Mouse (Mus musculus) kidney, adult 8-10 months (tissue): ENCODE measurements around the gene Cpeb3.

Experiments
- DNase-seq, 2 experiments: peaks; one replicate each; pipeline ENCODE4 v3.0.0; 2022

Gene Cpeb3

GRCm38 (mm10) chr19:37025839-37026319 is 182.5 kb downstream of the Cpeb3 start:
- no peak for DNase-seq

GRCm38 (mm10) chr19:37022146-37022545 is 186.3 kb downstream of the Cpeb3 start:
- no peak for DNase-seq

- DNase-seq: no peak
Measured at GRCm38 (mm10) chr19:37020951-37021350, 187.4 kb downstream of the Cpeb3 start.

- DNase-seq: no peak
Measured at GRCm38 (mm10) chr19:37020531-37020930, 187.9 kb downstream of the Cpeb3 start.

DNA sequence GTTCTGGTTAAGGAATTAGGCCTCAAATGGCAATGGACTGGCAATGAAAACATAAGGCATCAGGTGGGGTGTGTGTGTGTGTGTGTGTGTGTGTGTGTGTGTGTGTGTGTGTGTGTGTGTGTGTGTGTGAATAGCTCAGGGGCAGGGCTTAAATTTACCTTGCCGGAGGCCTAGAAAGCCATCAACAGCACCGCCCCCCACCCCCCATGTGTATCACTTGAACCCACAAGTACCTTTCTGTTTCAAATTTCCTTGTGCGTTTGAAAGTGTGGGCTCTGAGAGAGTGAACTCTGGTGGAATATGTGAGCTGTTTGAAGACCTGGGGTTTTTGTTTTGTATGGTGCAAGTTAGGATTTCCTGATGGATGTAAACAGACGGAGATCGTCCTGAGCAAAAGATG is 189.5 kb downstream of the Cpeb3 start:
- DNase-seq: no peak

DNA sequence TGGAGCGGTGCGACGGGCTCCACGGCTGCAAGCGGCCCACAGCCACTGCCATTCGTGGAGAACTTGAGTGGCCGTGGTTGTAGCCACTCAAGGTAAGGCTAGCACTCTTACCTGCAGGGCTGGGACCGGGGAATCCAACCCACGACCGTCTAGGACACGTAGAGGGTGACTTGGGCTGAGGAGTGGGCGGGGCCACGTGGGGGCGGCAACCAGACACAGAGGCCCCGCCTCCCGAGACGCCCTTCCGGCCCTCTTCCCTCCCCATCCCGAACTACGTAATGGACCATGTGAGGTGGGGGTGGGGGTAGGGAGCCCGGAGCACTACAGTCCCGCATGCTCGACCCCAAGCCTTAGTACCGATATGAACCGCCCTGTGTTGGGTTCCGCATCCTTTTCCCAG is 190.0 kb downstream of the Cpeb3 start:
- peak; percentile 9 to 44 for DNase-seq

GRCm38 (mm10) chr19:37016890-37017289 is 191.5 kb downstream of the Cpeb3 start:
- no peak for DNase-seq

DNA sequence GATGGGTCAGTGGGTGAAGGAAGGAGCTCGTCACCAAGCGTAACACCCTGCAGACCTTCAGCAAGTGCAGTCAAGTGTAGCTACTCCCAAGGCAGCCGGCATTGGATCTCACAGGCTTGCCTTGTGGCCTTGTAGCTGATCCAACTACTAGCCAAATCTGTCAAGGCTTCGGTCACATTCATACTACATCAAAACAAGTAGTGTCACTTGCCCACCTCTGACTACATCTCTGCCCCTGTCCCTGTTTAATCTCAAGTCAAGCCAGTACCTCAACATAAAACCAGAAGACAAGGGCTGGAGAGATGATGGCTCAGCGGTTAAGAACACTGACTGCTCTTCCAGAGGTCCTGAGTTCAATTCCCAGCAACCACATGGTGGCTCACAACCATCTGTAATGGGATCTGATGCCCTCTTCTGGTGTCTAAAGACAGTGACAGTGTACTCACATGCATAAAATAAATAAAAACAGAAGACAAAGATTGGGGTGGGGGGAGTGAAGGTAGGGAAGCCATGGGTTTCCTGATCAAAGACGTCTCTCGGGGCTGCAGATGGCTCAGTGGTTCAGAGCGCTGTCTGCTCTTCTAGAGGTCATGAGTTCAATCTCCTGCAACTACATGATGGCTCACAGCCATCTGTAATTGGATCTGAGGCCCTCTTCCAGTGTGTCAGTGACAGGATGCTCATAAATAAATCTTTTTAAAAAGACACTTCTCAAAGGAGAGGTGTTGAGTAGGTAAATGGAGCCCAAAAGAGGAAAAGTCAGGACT is 194.0 kb downstream of the Cpeb3 start:
- DNase-seq: no peak

DNA sequence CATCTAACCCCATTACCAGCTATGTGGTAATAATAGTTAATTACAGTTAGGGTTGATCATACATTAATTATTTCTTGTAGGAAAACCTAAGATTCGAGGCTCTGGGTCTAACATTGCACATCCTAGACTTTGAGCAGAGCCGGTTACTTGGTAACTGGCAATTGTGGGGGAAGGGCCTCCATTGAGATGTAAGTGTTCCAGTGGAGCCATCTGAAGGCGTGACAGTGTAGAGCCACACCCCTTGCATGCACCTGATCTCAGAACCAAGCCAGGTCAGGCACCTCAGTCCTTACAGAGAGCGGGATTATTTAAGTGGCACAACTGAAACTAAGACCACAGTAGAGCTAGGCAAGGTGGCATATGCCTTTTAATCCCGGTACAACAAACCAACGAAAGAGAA is 194.9 kb downstream of the Cpeb3 start:
- DNase-seq: peak; percentile 18 to 44

DNA sequence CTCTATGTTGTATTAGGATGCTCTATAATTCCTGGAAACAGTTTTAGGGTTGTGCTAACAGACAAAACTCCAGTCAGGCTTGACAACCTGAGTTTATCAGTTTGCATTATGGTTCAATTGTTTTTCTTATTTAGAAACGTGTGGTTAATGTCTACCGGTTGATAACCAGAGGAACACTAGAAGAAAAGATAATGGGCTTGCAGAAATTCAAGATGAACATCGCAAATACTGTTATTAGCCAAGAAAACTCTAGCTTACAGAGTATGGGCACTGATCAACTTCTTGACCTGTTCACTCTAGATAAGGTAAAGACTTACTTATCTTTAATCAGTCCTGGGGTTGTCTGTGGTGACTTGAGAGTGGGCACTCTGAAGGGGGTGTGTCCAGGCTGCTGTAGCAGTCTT is 198.5 kb downstream of the Cpeb3 start:
- DNase-seq: no peak

DNA sequence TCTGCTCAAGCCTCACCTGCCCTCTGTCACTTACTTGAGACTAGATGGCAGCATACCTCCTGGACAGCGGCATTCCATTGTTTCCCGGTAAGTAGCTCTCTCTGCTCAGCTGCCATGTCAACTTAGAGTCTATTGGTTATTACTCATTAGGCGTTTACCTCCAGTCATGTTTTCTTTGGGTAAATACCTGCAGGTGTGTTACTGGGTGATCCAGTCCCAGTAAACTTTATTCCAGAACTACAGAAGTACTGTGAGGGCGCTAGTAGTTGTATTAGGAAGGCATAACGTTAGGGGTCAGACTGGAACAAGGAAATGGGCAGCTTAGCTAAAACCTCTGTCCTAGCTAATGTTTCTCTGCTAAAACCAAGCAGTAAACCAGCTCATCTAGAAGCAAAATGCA is 203.8 kb downstream of the Cpeb3 start:
- DNase-seq: no peak
